Mouse (Mus musculus) kidney, adult 9 months (tissue): ENCODE data around the gene Abce1.
"Not testable (repeated sequence)": the region's sequence is repeated elsewhere in the genome, so short reads cannot be mapped to it uniquely, and the experiment has no call there.

ENCODE experiments used
- DNase-seq: peaks from one replicate; pipeline ENCODE4 v3.0.0; 2022

The Abce1 gene

GRCm38 (mm10) chr8:79711064-79711961 lies at the start of gene Abce1, which contains the start of gene Anapc10:
Abce1 (minus strand) TSS chr8:79711740.
Anapc10 (plus strand) TSS chr8:79711820.
- DNase-seq = peak; percentile 98

DNA sequence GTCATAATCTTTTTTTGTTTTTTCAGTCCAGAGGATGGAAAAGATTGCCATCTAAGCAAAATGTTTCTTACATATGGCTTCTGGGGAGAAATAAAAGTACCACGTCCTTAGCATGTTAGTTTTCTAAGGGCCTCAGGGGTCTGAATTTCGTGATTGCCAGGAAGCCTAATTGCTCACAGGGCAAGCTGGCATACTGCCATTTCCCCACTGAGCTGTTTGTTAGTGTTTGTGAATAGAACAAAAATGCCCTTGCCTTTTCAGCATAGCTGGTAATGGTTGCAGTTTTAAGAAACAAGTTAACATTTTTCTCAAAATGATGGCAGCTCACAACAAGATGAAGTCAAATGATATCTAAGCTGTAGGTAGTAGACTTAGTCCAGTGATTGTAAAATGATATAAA lies 38.8 kb upstream of the Abce1 start:
- no peak for DNase-seq

DNA sequence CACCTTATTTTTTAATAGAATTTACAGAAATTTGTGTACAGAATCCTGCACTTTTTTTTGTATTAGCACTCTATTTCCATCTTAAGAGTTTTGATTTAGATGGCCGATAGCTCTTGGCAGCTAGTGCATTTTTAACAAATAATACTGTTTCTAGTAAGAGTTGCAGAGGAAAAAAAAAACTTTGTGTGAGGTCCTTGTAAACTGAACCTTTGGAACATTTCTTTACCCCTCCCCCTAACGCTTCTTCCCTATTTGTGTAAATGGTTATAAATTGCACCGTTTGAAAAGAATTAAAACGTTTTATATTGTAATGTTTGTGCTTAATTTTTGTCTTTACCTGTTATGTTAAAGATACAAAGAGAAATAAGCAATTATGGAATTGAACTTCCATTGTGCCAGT lies 37.1 kb upstream of the Abce1 start:
- DNase-seq = no peak

- DNase-seq = no peak
These were observed 36.6 kb upstream of the Abce1 start for GRCm38 (mm10) chr8:79748171-79748570.

- peak; percentile 54 for DNase-seq
These were observed 22.8 kb upstream of the Abce1 start for GRCm38 (mm10) chr8:79734304-79734703.

DNA sequence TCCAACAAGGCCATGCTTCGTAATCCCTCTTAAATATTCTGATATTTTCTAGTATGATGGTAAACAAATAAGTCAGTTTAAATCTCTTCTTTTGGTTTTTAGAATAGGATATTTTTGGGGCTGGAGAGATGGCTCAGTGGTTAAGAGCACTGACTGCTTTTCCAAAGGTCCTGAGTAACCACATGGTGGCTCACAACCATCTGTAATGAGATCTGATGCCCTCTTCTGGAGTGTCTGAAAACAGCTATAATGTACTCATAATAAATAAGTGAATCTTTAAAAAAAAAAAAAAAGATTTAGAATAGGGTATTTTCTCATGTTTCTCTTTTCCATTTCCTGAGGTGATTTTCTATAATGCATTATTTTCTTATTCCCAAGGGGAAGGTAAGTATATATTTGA lies 16.4 kb upstream of the Abce1 start:
- no peak for DNase-seq

- no peak for DNase-seq
These were observed 13.0 kb upstream of the Abce1 start for GRCm38 (mm10) chr8:79724589-79724988.

- no peak for DNase-seq
These were observed 11.8 kb upstream of the Abce1 start for GRCm38 (mm10) chr8:79723308-79723707.

- DNase-seq = no peak
These were observed 10.0 kb upstream of the Abce1 start for GRCm38 (mm10) chr8:79721537-79721936.

DNA sequence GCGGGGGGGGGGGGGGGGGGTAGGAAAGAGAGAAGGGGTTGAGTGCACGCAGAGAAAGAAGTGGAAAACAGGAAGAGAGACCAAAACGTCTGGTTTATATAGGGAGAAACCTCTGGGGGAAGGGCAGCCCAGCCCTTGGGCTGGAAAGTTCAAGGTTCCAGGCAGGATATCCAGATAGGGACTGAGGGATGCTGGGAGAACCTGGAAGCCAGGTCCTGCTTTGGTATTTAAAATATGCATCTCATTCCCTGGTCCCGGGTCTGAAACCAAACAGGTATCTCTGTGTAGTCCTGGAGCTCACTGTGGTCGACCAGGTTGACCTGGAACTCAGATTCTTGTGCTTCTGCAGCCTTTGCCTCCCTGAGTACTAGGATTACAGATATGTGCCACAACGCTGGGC lies 1.1 kb upstream of the Abce1 start:
- no peak for DNase-seq

DNA sequence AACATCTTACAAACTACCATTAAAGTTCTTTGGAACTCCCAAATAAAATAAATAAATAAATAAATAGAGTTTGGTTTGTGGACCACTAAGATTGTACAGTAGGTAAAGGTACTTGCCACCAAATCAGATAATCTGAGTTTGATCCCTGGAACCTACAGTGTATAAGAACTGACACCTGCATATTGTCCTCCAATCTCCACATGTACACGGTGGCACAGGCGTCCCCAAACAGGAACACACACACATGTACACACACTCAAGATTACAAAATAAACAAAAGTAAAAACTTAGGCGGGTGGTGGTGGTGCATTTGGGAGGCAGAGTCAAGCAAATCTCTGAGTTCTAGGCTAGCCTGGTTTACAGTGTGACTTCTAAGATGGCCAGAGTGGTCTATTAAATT lies 4.9 kb downstream of the Abce1 start:
- no peak for DNase-seq

DNA sequence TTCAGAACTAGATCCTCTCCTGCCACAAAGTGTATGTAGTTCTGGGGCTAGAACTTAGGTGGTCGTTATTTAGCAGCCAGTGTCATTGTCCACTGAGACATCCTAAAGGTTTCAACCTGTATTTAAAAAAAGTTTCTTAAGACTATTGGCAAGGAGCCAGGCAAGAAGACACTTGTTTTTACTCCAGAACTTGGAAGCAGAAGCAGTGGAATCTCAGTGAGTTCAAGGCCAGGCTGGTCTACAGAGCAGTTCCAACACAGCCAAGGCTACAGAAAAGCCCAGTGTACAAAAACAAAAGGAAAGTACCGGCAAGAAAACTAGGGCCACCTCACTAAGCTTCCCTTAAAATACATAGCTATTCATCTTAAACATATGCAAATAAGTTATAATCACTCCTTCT lies 19.0 kb downstream of the Abce1 start:
- DNase-seq = no peak

- not testable (repeated sequence) for DNase-seq
These were observed 25.6 kb downstream of the Abce1 start for GRCm38 (mm10) chr8:79685927-79686326.

DNA sequence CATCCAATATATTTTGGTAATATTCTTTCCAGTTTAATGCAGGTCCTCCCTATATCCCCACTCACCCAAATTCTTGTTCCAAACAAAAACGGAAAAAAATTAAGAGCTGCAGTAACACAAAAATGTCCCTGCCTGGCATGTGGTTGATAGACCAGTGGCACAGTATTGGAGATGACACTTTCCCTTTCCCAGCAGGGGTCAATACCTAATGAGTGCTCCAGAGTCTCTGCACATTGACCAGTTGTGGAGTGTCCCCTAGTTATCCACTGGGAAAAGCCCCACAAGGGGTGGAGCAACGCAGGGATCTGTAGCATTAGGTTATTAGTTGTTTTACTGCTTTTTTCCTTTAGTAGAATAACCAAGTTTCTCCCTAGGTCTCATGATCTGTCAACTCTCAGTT lies 30.6 kb downstream of the Abce1 start:
- DNase-seq = no peak

GRCm38 (mm10) chr8:79680555-79680954 lies 31.0 kb downstream of the Abce1 start:
- peak; percentile 11 for DNase-seq

GRCm38 (mm10) chr8:79680083-79680482 lies 31.5 kb downstream of the Abce1 start:
- not testable (repeated sequence) for DNase-seq

- no peak for DNase-seq
These were observed 32.5 kb downstream of the Abce1 start for GRCm38 (mm10) chr8:79679005-79679404.

GRCm38 (mm10) chr8:79676461-79676860 lies 35.1 kb downstream of the Abce1 start:
- no peak for DNase-seq

DNA sequence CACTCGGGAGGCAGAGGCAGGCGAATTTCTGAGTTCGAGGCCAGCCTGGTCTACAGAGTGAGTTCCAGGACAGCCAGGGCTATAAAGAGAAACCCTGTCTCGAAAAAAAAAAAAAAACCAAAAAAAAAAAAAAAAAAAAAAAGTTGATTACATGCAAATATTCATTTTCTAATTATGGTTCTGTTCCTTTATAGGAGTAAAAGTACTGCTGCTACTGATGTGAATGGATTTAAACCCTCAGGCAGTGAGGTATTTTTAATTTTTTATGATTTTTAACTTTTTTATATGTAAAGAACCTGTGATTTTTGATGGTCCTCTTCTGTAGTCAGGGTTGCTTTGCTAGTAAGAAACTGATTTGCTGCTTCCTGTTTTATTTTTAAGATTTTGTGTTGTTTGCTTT lies 52.8 kb downstream of the Abce1 start:
- DNase-seq = not testable (repeated sequence)

DNA sequence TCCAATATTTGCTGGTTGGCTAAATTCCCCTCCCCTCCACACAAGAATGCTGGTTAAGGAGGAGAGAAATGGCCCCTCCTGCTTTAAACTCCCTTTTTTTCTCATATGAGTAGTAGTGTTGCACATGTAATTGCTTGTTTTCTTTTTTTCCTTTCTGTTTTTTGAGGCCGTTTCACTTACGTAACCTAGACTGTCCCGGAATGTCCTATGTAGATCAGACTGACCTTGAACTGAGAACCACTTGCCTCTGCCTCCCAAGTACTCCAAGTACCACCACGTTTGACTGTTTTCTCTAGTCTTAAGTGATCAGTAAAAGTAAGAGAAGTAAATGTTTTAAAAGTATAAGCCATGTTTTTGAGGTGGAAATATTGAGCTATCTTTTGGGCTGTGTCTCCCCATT lies 57.8 kb downstream of the Abce1 start:
- peak; percentile 30 for DNase-seq

DNA sequence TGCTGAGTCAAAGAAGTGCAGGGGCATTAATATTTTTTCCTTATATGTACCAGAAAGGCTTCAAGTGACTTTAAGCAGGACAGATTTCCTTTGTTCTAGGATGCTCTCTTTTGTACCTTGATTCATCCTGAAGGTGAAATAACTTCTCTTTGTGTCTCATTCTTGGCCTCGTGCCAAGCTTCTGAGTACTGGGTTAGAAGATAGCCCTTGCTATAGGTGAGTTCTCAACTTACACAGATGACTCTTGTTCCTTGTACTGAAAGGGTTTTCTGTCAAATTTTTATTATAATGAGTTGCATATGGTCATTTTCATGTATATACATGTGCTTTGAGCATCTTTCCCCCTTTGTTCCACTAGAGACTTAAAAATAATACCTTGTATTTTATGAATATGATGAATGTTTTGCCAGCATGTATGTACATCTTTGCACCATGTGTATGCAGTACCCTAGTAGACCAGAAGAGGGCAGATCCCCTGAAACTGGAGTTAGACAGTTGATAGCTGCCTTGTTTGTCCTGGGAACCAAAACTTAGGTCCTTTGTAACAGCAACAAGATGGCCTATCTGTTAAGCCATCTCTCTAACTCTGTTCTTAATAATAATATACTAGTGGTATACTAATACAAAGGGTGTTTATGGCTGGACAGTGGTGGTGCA lies 61.3 kb downstream of the Abce1 start:
- DNase-seq = peak; percentile 32

GRCm38 (mm10) chr8:79649569-79649968 lies 62.0 kb downstream of the Abce1 start:
- no peak for DNase-seq

DNA sequence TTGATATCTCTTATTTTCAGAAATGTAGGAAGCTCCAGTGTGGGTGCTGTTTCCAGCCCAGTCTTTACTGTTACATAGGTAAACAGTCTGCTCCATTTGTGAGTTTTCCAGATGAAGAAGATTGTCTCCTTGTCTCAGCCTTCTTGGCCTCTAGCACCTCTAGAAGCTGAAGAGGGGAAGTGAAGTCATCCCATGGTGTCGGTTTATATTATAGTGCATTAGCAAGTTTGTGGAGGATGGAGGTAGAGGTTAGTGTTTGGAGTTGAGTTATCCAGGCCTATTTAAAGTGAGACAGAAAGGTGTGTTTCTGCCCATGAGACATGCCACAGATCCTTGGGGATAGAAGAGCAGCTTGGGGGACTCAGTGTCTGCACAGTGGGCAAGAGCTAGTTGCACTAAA lies 70.4 kb downstream of the Abce1 start:
- DNase-seq = no peak
